Comparison of ENCODE assay signal across 30 mouse cellular contexts in genomic region chr12:83758735-83759134, GRCm38 (mm10). TPM values are rescaled to one million over a fixed set of nuclear protein-coding genes. Genes with fewer than 3 reads are reported as not detected.
"Had no signal": no experiment of that assay in that cellular context is flagged by ENCODE, and none has a peak within 500 bp of the region (broad histone marks: within the 10 kb centered on the region; RNA-seq: fewer than 3 reads in every experiment).

No protein-coding gene starts in this region.

- H3K9ac ChIP-seq: heart, embryonic 13.5 days; heart, embryonic 15.5 days; hindbrain, embryonic 12.5 days; hindbrain, embryonic 15.5 days; kidney, embryonic 15.5 days; limb, embryonic 13.5 days; limb, embryonic 15.5 days; liver, embryonic 12.5 days; liver, embryonic 14.5 days had no signal

- DNase-seq: gastrocnemius, adult 2 months; gastrocnemius, postnatal 10 days; gastrocnemius, postnatal 25 days; heart, adult 18-20 months; heart, postnatal 14 days; heart, postnatal 36 days; kidney, adult 11 months; kidney, adult 2 months; kidney, adult 9 months; kidney, postnatal 14 days; kidney, postnatal 36 days; layer of hippocampus, adult 9-11 months; left cerebral cortex, postnatal 4 days had no signal

- H3K4me3 ChIP-seq: gastrocnemius, adult 2 months; heart, embryonic 13.5 days; heart, embryonic 15.5 days; hindbrain, embryonic 12.5 days; hindbrain, embryonic 15.5 days; kidney, embryonic 15.5 days; left cerebral cortex, adult 2 months; limb, embryonic 13.5 days; limb, embryonic 15.5 days; liver, embryonic 12.5 days had no signal

- H3K4me2 ChIP-seq: heart, embryonic 11.5 days; heart, embryonic 13.5 days; heart, embryonic 15.5 days; hindbrain, embryonic 12.5 days; hindbrain, embryonic 15.5 days; kidney, embryonic 15.5 days; limb, embryonic 13.5 days; limb, embryonic 15.5 days; liver, embryonic 12.5 days had no signal

- H3K27me3 ChIP-seq: heart, embryonic 15.5 days; hindbrain, embryonic 15.5 days; kidney, embryonic 15.5 days; limb, embryonic 13.5 days; limb, embryonic 15.5 days had no signal

- H3K36me3 ChIP-seq: heart, embryonic 13.5 days; heart, embryonic 15.5 days; hindbrain, embryonic 12.5 days; hindbrain, embryonic 15.5 days; kidney, embryonic 15.5 days; limb, embryonic 13.5 days; limb, embryonic 15.5 days; liver, embryonic 12.5 days had no signal

- H3K27ac ChIP-seq: gastrocnemius, adult 2 months; heart, embryonic 13.5 days; heart, embryonic 15.5 days; hindbrain, embryonic 12.5 days; hindbrain, embryonic 15.5 days; hindbrain, postnatal 0 days; kidney, embryonic 15.5 days; kidney, postnatal 0 days; left cerebral cortex, adult 2 months; limb, embryonic 13.5 days; limb, embryonic 15.5 days; liver, embryonic 12.5 days; liver, embryonic 14.5 days had no signal

- H3K9me3 ChIP-seq: heart, embryonic 13.5 days; heart, embryonic 15.5 days; hindbrain, embryonic 12.5 days; hindbrain, embryonic 15.5 days; kidney, embryonic 15.5 days; limb, embryonic 13.5 days; limb, embryonic 15.5 days; liver, embryonic 12.5 days had no signal

- ATAC-seq: hindbrain, postnatal 0 days; intestine, embryonic 16.5 days; liver, embryonic 12.5 days had no signal

RNA-seq across cellular contexts. Expression of gene Papln, which starts 4.7 kb away (rescaled TPM):
- total RNA-seq: granulocyte monocyte progenitor cell, adult 5-6 weeks; hematopoietic stem cell, adult 5-6 weeks had no signal
- polyA plus RNA-seq: limb, embryonic 11.5 days had no signal
